Mouse (Mus musculus): ENCODE measurements around the gene Fabp6. TPM values are rescaled to one million over a fixed set of nuclear protein-coding genes. Genes with fewer than 3 reads are reported as not detected.

Fabp6 gene
- total RNA-seq, 4 experiments from 2014 or later, result not detected

GRCm38 (mm10) chr11:43604207-43604606 is 2.9 kb upstream of the Fabp6 start:
- no peak for DNase-seq (ENCODE audit: low spot score in 2 of 2)

DNA sequence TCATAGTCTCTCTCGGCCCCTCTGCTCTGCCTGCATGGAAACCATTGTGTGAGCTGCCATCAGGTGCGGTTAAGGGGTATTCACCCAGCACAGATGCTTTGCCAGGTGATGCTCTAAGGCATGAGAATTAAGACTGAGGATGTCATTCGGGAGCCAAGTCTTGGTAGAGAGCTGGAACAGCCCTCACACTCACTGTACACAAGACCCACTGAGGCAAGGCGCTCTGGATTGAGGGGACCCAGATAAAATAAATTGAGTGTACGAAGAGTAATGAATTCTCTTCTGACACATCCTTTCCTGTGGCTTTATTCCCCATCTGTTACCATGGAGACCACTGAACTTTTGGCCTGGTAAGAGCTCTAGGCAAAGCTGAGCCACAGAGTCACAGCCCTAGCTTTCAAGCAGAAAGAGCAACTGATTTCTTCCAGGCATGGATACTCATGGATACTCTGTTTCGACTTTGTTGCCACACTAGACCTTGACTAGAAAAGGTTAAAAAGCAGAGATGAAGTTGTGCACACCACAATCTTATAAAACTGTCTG is 11.7 kb downstream of the Fabp6 start:
- no peak for DNase-seq (ENCODE audit: low spot score in 2 of 2)

DNA sequence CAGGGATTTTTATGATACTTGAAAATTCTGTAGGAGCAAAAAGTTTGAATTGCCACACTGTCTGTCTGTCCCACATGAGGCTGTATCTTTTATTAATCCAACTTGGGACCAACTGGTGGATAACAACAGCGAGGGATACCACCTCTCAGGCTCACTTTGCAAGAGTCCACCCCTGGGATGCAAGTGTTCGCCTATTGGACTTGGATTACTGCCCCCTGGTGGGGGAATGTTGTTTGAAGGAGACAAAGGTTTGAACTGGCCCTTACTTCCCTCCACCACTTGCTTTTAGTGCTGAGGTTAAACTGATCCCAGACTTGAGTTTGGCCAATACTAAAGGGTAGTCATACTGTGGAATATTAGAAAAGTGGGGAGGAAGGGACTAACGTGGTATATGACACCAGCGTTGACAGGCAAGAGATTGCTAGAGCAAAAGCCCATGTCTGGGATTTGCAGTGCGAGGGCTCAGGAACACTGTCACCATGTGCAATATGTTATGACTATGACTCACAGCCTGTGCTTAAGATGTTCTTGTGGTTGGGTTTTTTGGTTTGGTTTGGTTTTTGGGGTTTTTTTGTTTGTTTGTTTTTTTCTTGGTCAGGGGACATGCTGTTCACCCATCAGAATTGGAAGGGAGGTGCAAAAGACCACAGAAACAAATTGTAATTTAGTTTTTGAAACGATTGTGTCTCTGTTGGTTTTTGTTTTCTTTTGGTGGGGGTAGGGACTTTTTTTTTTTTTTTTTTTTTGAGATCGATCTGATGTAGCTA is 14.8 kb downstream of the Fabp6 start, which contains the start of gene 4933415A04Rik:
TSS of gene 4933415A04Rik (plus strand) at position 717 of the 767 bp plus-strand sequence.
- DNase-seq (ENCODE audit: low spot score in 2 of 2), result peak in 1 of 2 experiments; percentile 26

- peak in 1 of 2 experiments; percentile 33 for DNase-seq (ENCODE audit: low spot score in 2 of 2)
These were observed 15.9 kb downstream of the Fabp6 start for GRCm38 (mm10) chr11:43585211-43586005.

DNA sequence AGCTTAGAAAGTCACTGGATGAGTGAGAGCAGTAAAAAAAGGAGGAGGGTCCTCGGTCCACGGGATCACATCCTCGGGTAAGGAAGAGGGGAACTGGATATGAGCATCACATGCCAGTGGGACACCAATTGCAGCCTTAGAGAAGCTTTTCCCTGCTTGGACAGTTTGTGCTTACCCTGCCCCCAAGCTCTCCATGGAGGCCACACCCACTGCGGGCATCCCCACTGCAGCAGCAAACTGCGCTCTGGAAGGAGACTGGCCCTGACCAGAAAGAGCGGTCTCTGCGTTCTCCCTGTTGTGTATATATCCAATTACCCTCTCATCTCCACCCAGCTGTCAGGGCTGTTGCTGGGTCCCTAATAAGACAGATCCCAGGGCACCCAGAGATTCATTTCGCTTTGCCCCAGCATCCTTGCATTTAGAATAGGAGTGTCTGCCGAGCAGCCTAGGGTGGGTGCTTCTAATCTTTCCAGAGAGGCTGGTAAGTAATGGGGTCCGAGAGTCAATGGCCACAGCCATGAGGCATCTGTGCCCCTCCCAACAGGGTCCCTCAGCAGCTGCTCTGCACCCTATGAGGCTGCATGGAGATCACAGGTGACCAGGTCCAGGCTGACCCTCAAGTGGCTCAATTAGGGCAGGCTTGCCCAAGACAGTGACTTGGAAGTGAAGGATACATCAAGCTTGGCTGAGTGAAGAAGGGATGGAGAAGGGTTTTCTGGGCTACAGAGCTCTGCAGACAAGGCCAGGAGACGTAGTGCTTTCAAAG is 23.4 kb downstream of the Fabp6 start:
- no peak for DNase-seq (ENCODE audit: low spot score in 2 of 2)

DNA sequence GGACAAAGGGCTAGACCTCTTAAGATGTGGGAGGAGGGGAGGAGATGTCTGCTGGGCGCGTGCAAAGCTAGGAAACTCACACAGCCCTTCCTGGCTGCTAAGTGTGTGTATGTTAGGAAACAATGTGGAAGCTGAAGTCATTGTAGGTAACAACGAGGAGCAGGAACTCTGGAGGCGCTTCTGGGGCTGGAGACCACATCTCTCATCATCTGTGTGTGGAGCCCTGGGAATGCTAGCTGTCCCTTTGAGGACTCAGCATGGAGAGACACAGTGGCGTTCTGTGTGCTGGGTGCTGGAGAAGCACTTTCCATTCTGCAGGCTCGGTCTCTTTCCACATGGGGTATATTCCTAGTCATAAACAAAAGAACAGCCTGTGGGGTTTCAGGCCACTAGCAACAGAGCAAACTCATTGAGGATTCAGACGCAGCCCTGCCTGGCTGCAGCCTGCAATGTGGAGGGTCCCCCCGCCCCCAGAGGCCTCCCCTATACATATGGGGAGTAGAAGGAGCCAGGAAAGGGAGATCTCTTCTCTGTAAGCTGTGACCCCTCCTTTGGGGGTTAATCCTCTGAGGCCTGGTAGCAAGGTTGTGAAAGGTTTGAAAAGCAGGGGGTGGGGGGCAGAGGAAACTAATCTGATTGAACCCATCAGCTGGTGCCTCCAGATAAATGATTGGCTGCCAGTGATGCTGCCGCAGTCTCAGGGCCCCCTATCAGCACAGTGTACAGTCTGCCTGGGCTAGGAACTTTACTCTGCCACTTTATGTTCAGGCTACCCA is 25.8 kb downstream of the Fabp6 start:
- no peak for DNase-seq (ENCODE audit: low spot score in 2 of 2)

GRCm38 (mm10) chr11:43575061-43575375 is 26.3 kb downstream of the Fabp6 start:
- DNase-seq (ENCODE audit: low spot score in 2 of 2), result no peak

DNA sequence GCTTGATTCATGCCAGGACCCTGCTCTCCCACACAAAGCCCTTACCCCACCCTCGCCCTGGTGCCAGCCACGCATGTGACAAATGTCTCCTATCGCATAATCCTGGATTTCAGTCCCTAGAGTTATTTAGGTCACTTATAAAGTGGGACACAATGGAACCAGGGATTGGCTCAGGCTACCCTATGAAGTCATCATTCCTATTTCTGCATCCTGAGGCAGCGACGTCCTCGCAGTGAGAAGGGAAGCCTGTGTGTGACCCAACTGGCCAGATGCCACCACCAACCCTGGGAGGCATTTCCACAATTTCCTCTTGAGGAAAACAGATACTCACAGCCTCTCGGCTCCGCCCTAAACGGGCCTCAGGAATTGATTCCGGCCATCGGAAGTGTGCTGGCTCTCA is 31.7 kb downstream of the Fabp6 start:
- peak in 1 of 2 experiments; percentile 36 for DNase-seq (ENCODE audit: low spot score in 2 of 2)

GRCm38 (mm10) chr11:43569188-43569587 is 32.2 kb downstream of the Fabp6 start:
- no peak for DNase-seq (ENCODE audit: low spot score in 2 of 2)

- DNase-seq (ENCODE audit: low spot score in 2 of 2), result no peak
These were observed 33.1 kb downstream of the Fabp6 start for GRCm38 (mm10) chr11:43568263-43568662.

DNA sequence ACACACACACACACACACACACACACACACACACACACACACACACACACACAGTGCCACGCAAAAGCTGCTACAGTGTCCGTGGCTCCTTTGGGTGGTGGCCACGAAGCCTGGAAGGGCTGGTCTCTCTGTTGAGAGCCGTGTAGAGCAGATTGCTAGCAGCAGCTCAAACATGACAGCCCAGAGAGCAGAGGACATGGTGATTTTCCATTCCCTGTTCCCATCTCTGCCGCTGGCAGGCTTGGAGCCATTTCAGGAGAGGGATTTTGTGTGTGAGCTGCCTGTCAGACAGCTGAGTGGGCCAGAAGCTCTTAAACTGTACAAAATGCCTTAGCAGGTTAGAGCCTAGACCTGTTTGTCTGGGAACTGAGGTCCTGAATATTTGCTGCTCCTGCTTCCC is 34.6 kb downstream of the Fabp6 start:
- no peak for DNase-seq (ENCODE audit: low spot score in 2 of 2)

- DNase-seq (ENCODE audit: low spot score in 2 of 2), result no peak
These were observed 35.5 kb downstream of the Fabp6 start for GRCm38 (mm10) chr11:43565852-43566251.

GRCm38 (mm10) chr11:43565414-43565813 is 35.9 kb downstream of the Fabp6 start:
- DNase-seq (ENCODE audit: low spot score in 2 of 2), result no peak

DNA sequence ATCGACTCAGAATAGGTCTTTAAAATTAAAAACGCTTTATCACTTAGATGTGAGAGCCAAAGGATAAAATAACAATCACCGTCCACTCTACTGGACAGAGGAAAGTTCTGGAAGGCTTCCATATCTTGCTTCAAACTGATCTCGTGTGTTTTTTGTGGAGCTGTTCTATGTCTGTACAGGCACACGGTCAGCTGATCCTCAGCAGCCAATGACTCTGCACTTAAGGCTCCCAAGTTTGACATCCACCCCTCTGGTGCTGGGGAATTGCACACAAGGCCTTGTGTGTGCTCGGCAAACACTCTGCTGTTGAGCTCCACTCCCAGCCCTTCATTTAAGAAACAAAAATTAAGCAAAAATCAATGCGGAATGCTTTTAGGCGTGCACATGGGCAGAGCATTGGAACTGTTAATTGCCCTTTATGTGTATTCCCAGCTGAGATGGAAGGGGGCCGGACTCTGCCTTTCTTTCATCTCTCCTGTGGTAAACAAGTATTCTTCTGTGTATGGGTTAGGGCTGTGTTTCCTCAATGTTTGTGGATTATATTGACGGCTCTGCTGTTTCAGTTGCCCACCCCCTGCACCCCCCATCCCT is 37.6 kb downstream of the Fabp6 start:
- DNase-seq (ENCODE audit: low spot score in 2 of 2), result no peak

DNA sequence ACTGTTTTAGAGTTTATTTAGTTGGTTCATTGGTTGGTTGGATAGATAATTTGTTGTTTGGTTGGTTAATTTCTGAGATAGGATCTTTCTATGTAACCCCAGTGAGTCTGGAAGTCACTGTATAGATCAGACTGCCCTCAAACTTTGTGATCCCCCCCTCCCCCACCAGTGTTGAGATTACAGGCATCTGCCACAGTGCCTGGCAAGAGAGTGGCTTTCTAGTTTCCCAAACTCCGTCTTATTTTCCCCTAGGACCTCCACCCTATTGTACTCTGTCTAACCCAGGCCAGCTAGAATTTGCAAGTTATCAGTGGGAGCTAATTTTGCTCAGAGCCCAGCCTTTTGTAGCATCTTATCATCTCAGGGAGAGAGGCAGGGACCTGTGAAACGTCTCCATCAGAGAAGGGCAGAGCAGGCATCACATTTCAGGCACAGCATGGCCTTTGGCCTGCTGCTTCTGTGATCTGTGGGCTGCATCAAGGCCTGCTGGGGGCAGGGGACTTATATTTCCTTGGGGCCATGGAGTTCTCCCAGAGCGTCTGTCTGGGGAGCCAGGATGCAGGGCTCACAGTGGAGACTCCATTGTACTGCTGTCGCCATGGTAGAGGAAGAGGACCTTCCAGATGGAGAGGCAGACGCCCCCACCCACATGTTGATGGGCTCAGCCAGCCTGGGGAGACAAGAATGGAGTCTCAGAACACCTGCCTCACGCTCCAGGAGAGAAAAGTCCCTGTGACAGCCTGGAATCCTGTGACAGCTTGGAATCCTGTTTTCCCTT is 41.6 kb downstream of the Fabp6 start:
- DNase-seq (ENCODE audit: low spot score in 2 of 2), result peak in 1 of 2 experiments; percentile 82

DNA sequence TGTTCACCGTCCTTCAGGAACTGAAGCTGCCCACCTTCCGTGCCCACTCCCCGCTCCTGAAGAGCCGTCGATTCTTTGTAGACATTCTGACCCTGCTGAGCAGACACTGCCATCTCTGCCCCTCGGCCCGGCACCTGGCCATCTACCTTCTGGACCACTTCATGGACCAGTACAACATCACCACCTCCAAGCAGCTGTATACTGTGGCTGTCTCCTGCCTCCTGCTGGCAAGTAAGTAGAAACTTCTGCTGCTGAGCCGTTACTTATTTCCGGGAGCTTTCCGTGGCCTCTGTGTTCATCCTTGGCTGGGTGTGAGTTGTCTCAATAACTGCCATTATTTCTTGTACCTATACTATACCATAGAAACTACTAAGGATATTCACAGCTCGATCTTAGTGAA is 44.8 kb downstream of the Fabp6 start:
- DNase-seq (ENCODE audit: low spot score in 2 of 2), result no peak

GRCm38 (mm10) chr11:43552675-43553074 is 48.7 kb downstream of the Fabp6 start:
- DNase-seq (ENCODE audit: low spot score in 2 of 2), result no peak

- no peak for DNase-seq (ENCODE audit: low spot score in 2 of 2)
These were observed 49.6 kb downstream of the Fabp6 start for GRCm38 (mm10) chr11:43551756-43552155.

GRCm38 (mm10) chr11:43549701-43550100 is 51.6 kb downstream of the Fabp6 start:
- no peak for DNase-seq (ENCODE audit: low spot score in 2 of 2)

Measured in left cerebral cortex, adult 8-10 months (tissue).